Mouse (Mus musculus): ENCODE data around the gene Pigk. TPM values are rescaled to one million over a fixed set of nuclear protein-coding genes. Genes with fewer than 3 reads are reported as not detected.

Gene Pigk
- total RNA-seq, 2 experiments from 2014 or later, result 44.2 to 48.7 TPM

DNA sequence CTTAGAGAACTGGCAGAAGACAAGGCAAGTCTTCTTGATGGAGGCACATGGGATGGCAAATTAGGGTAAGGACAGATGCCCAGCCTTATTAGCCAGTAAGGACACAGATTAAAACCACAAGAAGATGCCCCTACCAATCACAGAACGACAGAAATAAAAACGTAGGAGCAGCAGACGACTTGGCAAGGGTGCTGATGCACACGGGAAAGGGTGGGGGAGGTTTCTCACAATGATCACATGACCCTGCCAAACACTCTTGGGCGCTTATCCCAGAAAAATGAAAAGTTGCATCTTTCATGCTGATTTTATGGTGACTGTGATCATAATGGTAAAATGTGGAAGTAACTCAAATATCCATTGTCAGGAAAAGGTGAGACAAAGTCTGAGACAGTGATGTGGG, 193.2 kb downstream of the Pigk start:
- DNase-seq, result peak in 1 of 2 experiments; percentile 47

DNA sequence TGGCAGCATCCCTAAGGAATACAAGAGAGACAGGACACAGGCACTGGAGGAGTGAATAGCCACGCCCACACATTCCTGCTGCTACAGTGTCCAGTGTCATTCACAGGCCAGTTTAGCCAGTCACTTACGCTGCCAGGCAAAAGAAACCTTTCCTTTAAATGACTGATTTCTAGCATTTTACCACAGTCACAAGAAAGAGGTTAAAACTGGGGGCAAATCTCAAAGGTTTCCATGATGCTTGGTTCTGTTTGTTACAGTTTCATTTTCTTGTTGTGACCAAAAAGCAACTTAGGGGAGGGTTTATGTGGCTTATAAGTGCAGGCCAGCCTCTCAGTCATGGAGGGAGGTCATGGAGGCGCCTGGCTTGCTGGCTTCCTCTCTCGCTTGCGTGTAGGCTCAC, 193.8 kb downstream of the Pigk start:
- DNase-seq, result no peak

DNA sequence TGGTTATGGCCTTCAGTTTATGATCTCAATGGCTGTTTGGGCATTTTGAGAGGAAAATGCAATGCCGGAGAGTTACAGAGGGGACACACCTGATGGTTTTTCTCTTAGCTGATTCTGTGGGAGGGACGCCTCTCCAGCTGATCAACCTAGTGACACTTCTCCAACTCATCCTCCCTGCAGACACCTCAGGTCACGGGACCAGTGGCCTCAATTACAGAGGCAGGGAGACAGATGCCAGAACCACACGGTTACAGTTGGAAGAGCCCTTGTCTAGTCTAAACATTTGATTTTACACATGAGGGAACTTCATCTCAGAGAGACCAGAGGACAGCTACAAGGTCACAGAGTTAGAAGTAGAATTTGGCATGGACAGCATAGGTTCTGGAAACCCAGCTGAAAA, 197.7 kb downstream of the Pigk start:
- no peak for DNase-seq

DNA sequence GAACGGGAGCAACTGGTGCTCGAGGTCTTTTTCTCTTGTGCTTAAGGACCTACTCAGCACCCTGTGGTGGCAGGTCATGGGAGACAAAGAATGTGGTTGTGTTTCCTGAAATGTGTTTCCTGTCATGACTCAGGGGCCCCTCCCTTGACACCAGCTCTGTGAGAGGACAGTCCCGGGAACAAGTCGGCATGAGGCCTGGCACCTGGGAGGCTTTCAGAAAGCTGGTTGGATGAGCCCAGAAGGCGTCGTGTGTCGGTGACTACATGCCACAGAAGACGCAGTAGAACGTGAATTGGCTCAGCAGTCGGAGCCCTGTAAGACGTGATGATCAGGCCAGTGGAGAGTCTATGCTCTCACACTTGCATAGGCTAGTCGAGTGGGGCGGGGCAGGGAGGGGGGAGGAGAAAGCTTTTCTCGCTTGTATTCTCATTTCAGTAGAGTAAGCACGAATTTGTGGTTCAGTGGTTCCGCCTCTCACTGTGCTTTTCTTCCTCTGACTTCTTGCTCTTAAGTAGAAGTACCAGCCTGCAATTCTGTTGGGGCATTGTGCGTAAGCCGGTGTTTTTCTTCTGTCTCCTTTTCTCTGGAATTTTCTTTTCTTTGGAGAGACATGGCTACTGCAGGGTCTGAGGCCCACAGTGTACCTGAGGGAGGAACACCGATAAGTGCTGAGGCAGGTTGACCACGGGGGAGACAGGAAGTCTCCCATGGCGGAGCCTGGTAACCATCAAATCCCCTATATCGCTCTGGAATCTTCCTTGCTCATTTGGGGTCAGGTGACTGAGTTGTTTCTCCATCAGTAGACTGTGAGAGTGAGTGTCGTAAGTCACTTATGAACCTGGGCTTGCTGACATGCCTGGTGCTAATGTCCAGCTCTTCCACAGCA, 198.6 kb downstream of the Pigk start:
- no peak for DNase-seq

DNA sequence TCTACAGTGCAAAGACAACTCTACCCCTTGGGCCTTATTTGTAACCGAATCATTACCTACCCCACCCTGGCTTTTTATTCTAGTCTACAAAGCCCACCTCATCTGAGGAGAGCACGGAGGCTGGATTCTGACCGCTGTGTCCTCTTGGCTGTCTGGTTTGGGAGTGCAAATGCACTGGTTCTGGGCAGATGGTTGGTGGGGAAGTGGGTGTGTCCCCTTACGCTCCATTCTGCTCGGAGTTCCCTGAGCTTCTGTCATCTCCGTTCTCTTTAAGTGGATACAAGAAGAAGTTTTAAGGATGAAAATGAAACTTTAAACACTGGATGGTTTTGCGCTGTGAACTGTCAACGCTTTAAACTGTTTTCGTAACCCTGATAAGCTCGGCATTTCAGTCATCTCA, 199.2 kb downstream of the Pigk start:
- DNase-seq, result no peak

DNA sequence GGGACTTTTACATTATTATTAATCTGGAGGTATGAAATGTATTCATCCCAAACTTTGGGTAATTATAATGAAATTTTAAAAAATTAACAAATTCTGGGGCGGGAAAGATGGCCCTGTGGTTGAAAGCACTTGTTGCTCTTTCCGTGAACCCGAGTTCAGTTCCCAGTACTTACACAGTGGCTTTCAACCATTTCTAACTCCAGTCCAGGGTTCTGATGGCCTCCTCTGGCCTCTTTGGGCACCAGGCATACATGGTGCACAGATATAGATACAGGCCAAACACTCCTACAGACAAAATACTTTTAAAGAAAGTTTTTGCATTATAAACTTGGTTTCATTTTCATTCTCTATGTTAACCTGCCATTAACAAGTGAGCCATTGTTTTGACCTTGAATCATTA, 199.7 kb downstream of the Pigk start:
- no peak for DNase-seq

DNA sequence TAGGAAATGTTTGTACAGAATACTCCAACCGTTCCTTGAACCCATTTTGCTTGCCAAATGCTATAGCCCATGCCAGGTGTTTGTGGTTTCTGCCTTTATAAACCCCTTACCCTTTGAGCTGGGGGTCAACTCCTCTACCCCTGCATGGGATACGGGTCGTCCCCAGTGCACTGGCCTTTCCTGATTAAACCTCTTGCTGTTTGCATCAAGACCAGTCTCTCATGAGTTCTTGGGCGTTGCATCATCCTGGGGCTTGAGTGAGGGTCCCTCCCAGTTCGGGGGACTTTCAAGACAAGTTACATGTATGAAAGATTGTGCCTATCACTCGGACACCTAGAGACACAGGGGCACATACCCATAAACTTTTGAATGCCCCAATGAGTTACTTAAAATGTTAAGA, 200.5 kb downstream of the Pigk start:
- DNase-seq, result no peak

DNA sequence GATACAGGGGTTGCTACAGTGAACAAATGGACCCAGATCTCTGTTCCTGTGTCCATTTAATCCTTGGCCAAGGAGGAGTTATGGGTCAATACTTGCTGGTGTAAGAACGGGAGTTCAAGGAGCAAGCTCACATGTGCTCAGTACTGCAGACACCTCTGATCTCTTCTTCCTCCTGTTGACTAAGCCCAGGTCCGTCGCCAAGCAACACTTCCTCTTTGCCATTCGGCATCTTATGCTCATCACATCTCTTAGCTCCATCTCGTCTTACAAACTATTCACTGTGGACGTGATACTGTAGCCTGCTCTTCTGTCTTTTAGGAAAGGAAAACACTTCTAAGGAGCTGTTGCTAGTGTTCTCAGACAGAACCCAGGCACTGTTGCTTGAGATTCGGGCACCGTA, 203.7 kb downstream of the Pigk start:
- no peak for DNase-seq

DNA sequence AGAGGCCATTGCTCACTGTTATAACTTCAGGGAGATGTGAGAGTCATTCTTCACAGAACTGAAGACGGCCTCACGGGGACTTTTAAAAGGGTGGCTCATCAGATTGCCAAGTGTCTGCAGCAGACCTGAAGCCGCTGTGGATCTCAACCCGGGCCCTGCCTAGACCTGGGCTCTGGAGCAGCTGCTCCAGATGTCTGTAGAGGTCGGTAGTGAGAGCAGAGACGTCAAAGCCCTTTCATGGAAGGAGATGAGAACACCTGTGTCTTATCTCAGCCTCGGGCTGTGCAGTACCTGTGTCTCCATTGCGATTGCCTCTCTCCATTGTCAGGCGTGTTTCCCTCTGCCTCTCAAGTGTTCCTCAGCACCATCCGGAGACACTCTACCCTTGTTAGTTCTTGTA, 205.2 kb downstream of the Pigk start:
- DNase-seq, result no peak

DNA sequence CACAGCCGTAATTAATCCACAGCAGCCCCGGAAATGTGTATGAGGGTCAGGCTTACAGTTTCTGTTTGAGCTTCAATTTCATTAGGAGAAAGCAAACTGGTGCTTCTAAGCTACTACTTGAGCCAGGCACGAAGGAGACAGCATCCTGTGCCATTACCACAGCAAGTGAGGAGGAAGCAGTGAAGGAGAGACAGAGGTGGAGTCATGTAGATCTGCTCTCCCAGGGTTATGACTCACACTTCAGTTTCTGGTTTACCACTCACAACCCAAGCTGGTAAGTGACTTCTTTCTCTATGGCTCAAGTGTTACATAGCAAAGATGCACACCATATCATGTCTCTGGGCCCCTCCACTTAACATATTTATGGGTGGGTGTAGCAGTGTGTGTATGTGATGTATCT, 206.5 kb downstream of the Pigk start:
- DNase-seq, result no peak

DNA sequence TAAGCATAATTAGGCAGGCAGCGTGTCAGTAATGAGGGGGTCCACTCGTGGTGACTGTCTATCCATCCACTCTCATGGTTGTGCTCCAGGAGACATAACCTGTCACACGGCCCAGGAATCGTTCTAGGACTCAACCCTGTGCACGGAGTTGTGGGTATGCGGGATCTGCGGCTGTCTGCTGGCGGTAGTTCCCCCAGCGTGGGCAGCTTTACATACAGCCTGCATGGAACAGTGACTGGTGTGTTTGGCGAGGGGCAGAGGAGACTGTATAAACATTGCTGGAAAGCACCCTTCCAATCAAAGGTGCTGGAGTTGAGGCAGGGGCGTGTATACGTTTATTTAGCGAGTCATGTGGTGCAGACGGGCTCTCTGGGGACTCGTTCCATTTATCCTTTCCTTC, 209.6 kb downstream of the Pigk start:
- no peak for DNase-seq

DNA sequence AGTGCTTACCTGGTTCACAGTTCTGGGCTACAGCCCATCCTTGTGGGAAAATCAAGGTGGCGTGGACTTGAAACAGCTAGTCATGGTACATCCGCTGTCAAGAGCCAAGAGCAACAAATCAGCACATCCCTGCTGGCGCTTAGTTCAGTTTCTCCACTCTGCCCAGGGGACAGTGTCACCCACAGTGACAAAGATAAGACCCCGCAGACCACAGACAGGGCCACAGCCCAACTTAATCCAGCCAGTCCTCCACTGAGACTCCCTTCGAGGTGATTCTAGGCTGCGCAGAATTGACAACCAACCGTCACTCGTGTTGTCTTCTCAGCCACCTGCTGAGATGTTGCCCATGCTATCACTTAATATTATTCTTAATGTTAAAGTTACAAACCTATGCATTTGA, 211.5 kb downstream of the Pigk start:
- DNase-seq, result no peak

DNA sequence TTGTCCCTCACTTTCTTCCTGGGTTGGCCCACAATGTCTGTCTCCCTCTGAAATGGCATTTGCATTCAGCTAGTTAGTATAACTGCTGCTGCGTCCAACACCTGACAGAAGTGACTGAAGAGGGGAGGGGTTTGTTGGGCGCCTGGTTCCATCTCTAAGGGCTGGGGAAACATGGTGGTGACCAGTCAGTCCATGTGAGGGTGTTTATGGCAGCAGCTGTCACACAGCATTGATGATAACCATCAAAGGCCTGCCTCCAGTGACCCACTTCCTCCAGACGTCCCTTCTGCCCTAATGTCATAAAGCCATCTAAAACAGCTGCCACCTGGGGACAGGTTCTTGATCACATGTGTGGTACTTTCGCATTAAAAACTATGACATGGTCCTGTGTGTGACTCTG, 212.3 kb downstream of the Pigk start:
- no peak for DNase-seq

DNA sequence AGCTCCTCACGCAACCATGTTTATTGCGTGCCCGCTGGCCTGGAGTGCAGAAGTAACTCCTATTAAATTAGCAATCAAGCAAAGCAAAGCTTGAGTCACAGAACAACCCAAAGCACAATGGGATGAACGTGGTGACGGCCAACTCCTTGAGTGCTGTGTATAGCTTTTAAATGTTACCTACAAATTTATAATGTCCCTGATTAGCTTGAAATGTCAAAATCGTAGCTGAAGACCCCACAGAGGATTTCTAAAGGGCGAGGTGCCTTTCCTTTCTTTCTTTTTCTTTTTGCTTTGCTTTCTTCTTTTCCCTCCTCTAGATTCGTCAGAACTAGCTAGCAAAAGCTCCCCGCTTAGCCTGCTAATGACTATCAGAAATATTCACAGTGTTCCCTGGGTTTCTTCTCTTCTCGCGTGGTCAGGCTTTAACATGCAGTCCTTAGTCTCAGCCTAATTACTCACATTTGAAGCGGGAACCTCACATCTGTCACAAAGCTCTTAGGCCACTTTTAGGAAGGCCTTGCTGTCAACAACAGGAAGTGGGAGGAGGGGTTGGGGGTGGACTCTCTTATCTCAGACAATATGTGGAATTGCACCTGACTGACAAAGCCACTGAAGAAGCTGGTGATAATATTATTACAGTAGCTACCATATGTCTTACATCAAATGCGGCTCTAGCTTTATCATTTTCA, 214.5 kb downstream of the Pigk start:
- no peak for DNase-seq

DNA sequence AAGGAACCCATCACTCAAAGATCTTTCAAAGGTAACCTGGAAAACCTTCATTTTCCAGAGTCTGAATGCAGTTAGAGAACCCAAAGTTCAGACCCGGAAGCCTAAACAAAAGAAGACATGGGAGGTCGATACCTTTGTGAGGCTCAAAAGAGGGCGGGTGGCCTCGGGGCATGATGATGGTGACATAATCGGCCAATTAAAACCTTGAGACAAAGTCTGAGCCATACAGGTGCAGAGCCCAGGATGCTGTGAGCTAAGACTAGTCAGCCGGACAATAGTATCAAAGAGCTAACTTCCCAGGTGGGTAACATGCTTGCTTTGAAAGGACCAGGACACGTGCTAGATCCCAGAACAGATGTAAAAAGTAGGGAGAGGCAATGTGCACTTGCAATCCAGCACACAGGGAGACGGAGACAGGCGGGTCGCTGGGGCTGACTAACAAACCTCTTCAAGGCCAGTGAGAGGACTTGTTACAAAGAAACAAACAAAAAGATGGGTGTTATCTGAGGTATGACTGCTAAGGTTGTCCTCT, 215.4 kb downstream of the Pigk start:
- no peak for DNase-seq

DNA sequence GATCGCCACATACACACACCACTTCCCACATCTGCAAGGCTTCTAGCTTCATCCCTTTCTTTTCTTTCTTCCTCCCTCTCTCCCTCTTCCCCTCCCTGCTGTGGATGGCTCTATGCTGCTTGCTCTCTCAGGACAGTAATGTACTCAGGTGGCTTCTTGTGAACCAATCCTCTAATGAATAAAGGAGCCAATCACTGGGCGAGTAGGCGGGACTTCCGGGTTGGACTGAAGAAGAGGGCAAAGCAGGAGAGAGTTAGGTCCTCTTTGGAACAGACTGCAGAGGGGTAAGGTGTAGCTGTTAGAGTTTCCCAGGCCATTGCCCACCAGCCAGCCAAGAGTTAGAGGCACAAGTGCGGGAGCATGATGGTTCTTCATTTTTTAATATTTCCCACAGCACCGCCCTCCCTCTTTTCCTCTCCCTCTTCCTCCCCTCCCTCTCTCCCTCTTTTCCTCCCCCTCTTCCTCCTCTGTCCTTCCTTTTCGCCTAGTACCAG, 215.9 kb downstream of the Pigk start:
- DNase-seq, result no peak

DNA sequence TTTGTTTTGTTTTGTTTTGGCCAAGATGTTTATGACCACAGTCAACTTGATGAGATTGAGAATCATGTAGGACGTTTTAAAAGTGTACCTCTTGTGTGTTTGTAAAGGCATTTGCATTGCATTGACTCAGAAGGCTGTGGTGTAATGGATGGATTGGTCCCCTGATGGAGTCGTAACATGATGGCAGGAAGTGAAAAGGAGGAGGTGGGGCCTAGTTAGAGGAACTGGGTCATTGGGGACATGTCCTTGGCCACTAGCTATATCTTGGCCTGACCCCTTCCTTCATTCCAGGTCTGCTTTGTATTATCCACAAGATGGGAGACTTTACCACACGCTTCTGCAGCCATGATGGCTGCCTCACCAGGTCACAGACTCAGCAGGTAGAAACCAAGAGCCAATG, 217.5 kb downstream of the Pigk start:
- no peak for DNase-seq

DNA sequence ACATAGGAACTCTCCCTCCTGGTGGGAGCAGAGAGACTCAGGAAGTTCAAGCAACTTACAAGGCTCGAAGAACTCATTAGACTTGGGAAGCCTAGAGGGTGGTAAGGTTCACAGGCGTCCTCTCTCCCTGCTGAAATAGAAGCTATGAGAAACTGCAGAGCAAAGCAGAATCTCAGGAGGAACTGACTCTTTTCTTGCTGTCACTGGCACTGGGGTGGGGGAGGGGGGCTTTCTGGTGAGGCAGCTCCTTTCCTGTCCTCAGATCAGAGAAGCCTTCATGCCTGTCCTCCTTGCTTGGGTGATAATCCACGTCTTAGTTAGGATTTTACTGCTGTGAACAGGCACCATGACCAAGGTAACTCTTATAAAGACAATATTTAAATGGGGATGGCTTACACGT, 218.2 kb downstream of the Pigk start:
- no peak for DNase-seq

DNA sequence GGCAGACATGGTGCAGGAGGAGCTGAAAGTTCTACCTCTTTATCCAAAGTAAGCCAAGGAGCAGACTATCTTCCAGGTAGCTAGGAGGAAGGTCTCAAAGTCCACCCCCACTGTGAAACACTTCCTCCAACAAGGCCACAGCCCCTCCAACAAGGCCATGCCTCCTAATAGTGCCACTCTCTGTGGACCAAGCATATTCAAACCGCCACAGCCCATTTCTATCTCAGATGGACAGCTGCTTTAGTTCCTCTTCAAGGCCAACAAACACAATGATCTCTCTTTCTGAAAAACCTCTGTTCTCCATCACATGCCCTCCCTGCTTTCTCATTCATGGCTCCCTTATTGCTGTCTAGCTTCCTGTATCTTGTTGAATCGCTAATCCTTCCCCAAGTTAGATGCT, 218.6 kb downstream of the Pigk start:
- DNase-seq, result no peak

DNA sequence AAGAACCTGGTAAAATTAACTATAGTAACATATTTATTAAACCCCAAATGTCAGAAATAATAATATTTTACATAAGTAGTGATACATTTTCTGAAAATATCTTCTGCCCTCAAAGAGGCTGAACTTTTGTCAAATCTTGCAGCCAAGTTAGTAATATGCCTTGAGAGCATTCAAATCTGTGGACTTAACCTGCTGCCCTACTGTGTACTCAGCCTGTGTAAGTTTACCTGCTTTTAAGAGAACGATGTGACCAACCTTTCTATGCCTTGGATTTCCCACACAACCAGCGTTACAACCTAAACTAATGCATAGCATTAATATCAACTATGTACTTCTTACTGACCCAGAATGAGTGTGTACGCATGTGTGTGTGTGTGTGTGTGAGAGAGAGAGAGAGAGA, 219.8 kb downstream of the Pigk start:
- no peak for DNase-seq

DNA sequence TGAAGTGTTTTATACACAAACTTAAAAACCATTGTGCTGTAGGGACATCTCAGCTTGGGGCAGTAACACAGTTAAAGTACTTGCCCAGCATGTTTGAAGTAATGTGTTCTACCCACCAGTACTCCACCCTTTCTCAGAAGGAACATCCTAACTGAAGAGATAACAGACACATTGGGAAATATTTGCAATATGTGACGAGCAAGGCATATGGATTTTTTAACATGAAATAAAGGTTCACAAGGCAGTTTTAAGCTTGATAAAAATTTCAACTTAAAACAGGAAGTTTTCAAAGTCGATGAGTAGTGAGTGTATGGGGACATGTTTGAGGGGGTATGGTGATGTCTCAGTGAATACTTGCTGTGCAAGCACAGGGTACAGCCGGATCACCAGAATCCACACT, 222.4 kb downstream of the Pigk start:
- no peak for DNase-seq

DNA sequence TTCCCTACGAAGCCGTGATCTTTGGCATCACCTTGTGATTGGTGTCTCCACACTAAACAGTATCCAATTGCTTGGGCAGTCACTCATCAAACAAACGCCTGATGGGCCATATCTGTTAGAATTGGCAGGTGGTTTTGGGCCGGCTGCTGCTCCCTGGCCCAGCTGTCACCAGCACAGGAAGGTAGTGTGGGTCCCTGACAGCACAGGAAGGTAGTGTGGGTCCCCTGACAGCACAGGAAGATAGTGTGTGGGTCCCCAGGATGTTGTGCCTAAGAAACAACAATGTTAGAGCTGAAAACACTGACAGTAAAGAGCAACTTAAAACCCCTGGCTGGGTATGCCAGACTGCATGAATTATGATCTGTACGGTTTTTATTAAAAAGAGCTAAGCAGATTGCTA, 227.8 kb downstream of the Pigk start:
- no peak for DNase-seq

DNA sequence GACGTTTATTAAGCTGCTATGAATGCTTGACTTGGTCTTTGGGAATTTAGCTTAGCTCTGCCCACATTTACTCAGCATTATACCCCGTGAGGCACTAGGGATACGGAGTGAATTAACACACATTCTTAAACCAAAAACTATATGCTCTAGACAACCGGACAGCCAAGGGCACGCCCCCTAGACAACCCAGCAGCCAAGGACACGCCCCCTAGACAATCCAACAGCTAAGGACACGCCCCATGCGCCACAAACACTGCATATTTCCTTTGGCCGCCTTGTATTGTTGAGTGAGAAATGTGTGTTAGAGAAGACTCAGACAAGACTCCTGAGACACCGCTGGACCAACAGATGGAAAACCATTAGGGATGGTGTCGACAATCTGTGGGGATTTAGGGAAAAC, 229.1 kb downstream of the Pigk start:
- DNase-seq, result no peak

DNA sequence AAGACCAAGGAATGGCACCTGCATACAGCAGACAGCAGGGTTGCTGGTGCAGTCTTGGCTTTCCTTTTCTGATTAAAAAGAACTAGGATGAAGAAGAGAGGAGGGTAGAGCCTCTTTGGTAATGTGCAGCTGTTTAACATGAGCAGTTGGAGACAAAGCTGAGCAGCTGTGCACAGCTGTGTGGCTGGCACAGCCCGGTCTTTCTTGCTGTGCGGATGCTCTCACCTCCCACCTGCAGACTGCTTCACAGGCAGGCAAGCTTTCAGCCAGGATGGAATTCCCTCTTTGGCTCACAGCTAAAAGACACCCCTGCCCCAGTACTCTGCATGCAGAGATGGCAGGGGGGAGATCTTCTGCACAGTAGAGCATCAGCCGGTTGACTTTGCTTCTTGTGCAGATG, 230.9 kb downstream of the Pigk start:
- DNase-seq, result no peak
